Mouse (Mus musculus): ENCODE measurements around the gene Mark2. TPM values are rescaled to one million over a fixed set of nuclear protein-coding genes. Genes with fewer than 3 reads are reported as not detected.

Mark2 gene
- polyA plus RNA-seq, 1 experiment from 2014 or later = 40.5 TPM

GRCm38 (mm10) chr19:7266421-7266831 is 75.2 kb downstream of the Mark2 start:
- WGBS = 46% methylated on average over 4 of the region's 4 CpGs
- H3K9ac ChIP-seq (ENCODE audit: low read depth, low read length) = 0 out of 2 replicates have a peak overlapping the region, but pooled peaks have one; percentile 45
- peaks cover 53% of the 10 kb centered on the region for H3K4me1 ChIP-seq (ENCODE audit: control insufficient read depth, insufficient read depth, low read depth, low read length)
- no peak overlapping the region for H3K4me2 ChIP-seq (ENCODE audit: low read length)
- 0 out of 2 replicates have a peak, but pooled peaks cover 2% of the 10 kb centered on the region for H3K36me3 ChIP-seq (ENCODE audit: control insufficient read depth, insufficient read depth, low read length)
- H3K27ac ChIP-seq (ENCODE audit: low read depth, low read length) = peak overlapping the region; percentile 93
- ATAC-seq = no peak
- H3K4me3 ChIP-seq (ENCODE audit: low read length) = no peak overlapping the region
- H3K9me3 ChIP-seq (ENCODE audit: control insufficient read depth, low read length) = peaks cover 2% of the 10 kb centered on the region; the same call in 1 of the 2 replicates
- no peaks in the 10 kb centered on the region for H3K27me3 ChIP-seq (replicated peaks; ENCODE audit: control insufficient read depth, insufficient read depth, low read length)

- Histone ChIP-seq H3K4me2 (ENCODE audit: low read length) (no peak overlapping the region), H3K4me1 (ENCODE audit: control insufficient read depth, insufficient read depth, low read depth, low read length) (peaks cover 50% of the 10 kb centered on the region), H3K36me3 (ENCODE audit: control insufficient read depth, insufficient read depth, low read length) (no peaks in the 10 kb centered on the region)
Observed at GRCm38 (mm10) chr19:7265478-7266191, 76.0 kb downstream of the Mark2 start.

GRCm38 (mm10) chr19:7264766-7265331 is 76.8 kb downstream of the Mark2 start:
- Histone ChIP-seq H3K9me3 (ENCODE audit: control insufficient read depth, low read length) (peaks cover 2% of the 10 kb centered on the region; the same call in 1 of the 2 replicates), H3K4me3 (ENCODE audit: low read length) (no peak overlapping the region), H3K27me3 (replicated peaks; ENCODE audit: control insufficient read depth, insufficient read depth, low read length) (no peaks in the 10 kb centered on the region), H3K9ac (ENCODE audit: low read depth, low read length) (no peak overlapping the region), H3K27ac (ENCODE audit: low read depth, low read length) (peak overlapping the region; percentile 93), H3K4me1 (ENCODE audit: control insufficient read depth, insufficient read depth, low read depth, low read length) (peaks cover 42% of the 10 kb centered on the region), H3K4me2 (ENCODE audit: low read length) (no peak overlapping the region), H3K36me3 (ENCODE audit: control insufficient read depth, insufficient read depth, low read length) (no peaks in the 10 kb centered on the region)
- 11% methylated on average over 5 of the region's 6 CpGs for WGBS
- ATAC-seq = peak; percentile 3; the same call in 1 of the 2 replicates

More at GRCm38 (mm10) chr19:7265478-7266191, 76.0 kb downstream of the Mark2 start:
- 12% methylated on average over 9 of the region's 14 CpGs for WGBS
- H3K27me3 ChIP-seq (replicated peaks; ENCODE audit: control insufficient read depth, insufficient read depth, low read length) = no peaks in the 10 kb centered on the region
- no peak overlapping the region for H3K4me3 ChIP-seq (ENCODE audit: low read length)
- H3K9me3 ChIP-seq (ENCODE audit: control insufficient read depth, low read length) = peaks cover 2% of the 10 kb centered on the region; the same call in 1 of the 2 replicates
- peak overlapping the region; percentile 93 for H3K27ac ChIP-seq (ENCODE audit: low read depth, low read length)
- ATAC-seq = peak; percentile 17; the same call in 1 of the 2 replicates
- H3K9ac ChIP-seq (ENCODE audit: low read depth, low read length) = peak overlapping the region; percentile 45

GRCm38 (mm10) chr19:7264088-7264765 is 77.4 kb downstream of the Mark2 start:
- Histone ChIP-seq H3K9me3 (ENCODE audit: control insufficient read depth, low read length) (peaks cover 2% of the 10 kb centered on the region; the same call in 1 of the 2 replicates), H3K4me3 (ENCODE audit: low read length) (no peak overlapping the region), H3K27me3 (replicated peaks; ENCODE audit: control insufficient read depth, insufficient read depth, low read length) (no peaks in the 10 kb centered on the region), H3K36me3 (ENCODE audit: control insufficient read depth, insufficient read depth, low read length) (no peaks in the 10 kb centered on the region), H3K9ac (ENCODE audit: low read depth, low read length) (no peak overlapping the region), H3K4me1 (ENCODE audit: control insufficient read depth, insufficient read depth, low read depth, low read length) (peaks cover 36% of the 10 kb centered on the region), H3K27ac (ENCODE audit: low read depth, low read length) (peak overlapping the region; percentile 93), H3K4me2 (ENCODE audit: low read length) (no peak overlapping the region)
- no peak for ATAC-seq
- 18% methylated on average over 9 of the region's 9 CpGs for WGBS

GRCm38 (mm10) chr19:7262592-7262991 is 79.1 kb downstream of the Mark2 start:
- H3K9me3 ChIP-seq (ENCODE audit: control insufficient read depth, low read length) = peaks cover 2% of the 10 kb centered on the region; the same call in 1 of the 2 replicates
- no peaks in the 10 kb centered on the region for H3K36me3 ChIP-seq (ENCODE audit: control insufficient read depth, insufficient read depth, low read length)
- ATAC-seq = no peak
- no peak overlapping the region for H3K4me2 ChIP-seq (ENCODE audit: low read length)
- H3K9ac ChIP-seq (ENCODE audit: low read depth, low read length) = no peak overlapping the region
- no peak overlapping the region for H3K4me3 ChIP-seq (ENCODE audit: low read length)
- peaks cover 31% of the 10 kb centered on the region for H3K4me1 ChIP-seq (ENCODE audit: control insufficient read depth, insufficient read depth, low read depth, low read length)
- no peaks in the 10 kb centered on the region for H3K27me3 ChIP-seq (replicated peaks; ENCODE audit: control insufficient read depth, insufficient read depth, low read length)
- WGBS = 86% methylated on average over 1 of the region's 1 CpGs
- no peak overlapping the region for H3K27ac ChIP-seq (ENCODE audit: low read depth, low read length)

GRCm38 (mm10) chr19:7261964-7262363 is 79.7 kb downstream of the Mark2 start:
- H3K4me3 ChIP-seq (ENCODE audit: low read length) = no peak overlapping the region
- peaks cover 2% of the 10 kb centered on the region; the same call in 1 of the 2 replicates for H3K9me3 ChIP-seq (ENCODE audit: control insufficient read depth, low read length)
- H3K36me3 ChIP-seq (ENCODE audit: control insufficient read depth, insufficient read depth, low read length) = no peaks in the 10 kb centered on the region
- no peak for ATAC-seq
- no peaks in the 10 kb centered on the region for H3K27me3 ChIP-seq (replicated peaks; ENCODE audit: control insufficient read depth, insufficient read depth, low read length)
- 88% methylated on average over 3 of the region's 3 CpGs for WGBS
- no peak overlapping the region for H3K27ac ChIP-seq (ENCODE audit: low read depth, low read length)
- H3K9ac ChIP-seq (ENCODE audit: low read depth, low read length) = no peak overlapping the region
- H3K4me2 ChIP-seq (ENCODE audit: low read length) = no peak overlapping the region
- peaks cover 25% of the 10 kb centered on the region for H3K4me1 ChIP-seq (ENCODE audit: control insufficient read depth, insufficient read depth, low read depth, low read length)

- Histone ChIP-seq H3K4me2 (ENCODE audit: low read length) (no peak overlapping the region), H3K36me3 (ENCODE audit: control insufficient read depth, insufficient read depth, low read length) (no peaks in the 10 kb centered on the region), H3K27me3 (replicated peaks; ENCODE audit: control insufficient read depth, insufficient read depth, low read length) (no peaks in the 10 kb centered on the region), H3K27ac (ENCODE audit: low read depth, low read length) (no peak overlapping the region), H3K4me3 (ENCODE audit: low read length) (no peak overlapping the region), H3K9me3 (ENCODE audit: control insufficient read depth, low read length) (peaks cover 2% of the 10 kb centered on the region; the same call in 1 of the 2 replicates), H3K9ac (ENCODE audit: low read depth, low read length) (no peak overlapping the region), H3K4me1 (ENCODE audit: control insufficient read depth, insufficient read depth, low read depth, low read length) (peaks cover 23% of the 10 kb centered on the region)
- no peak for ATAC-seq
- WGBS = 72% methylated on average over 1 of the region's 1 CpGs
Observed at GRCm38 (mm10) chr19:7261476-7261875, 80.2 kb downstream of the Mark2 start.

GRCm38 (mm10) chr19:7257881-7258280 is 83.8 kb downstream of the Mark2 start:
- no peaks in the 10 kb centered on the region for H3K36me3 ChIP-seq (ENCODE audit: control insufficient read depth, insufficient read depth, low read length)
- H3K9me3 ChIP-seq (ENCODE audit: control insufficient read depth, low read length) = peaks cover 2% of the 10 kb centered on the region; the same call in 1 of the 2 replicates
- no peak overlapping the region for H3K27ac ChIP-seq (ENCODE audit: low read depth, low read length)
- no peak overlapping the region for H3K4me3 ChIP-seq (ENCODE audit: low read length)
- peak; percentile 76 for ATAC-seq
- no peaks in the 10 kb centered on the region for H3K4me1 ChIP-seq (ENCODE audit: control insufficient read depth, insufficient read depth, low read depth, low read length)
- no peaks in the 10 kb centered on the region for H3K27me3 ChIP-seq (replicated peaks; ENCODE audit: control insufficient read depth, insufficient read depth, low read length)
- 59% methylated on average over 5 of the region's 5 CpGs for WGBS
- no peak overlapping the region for H3K9ac ChIP-seq (ENCODE audit: low read depth, low read length)
- no peak overlapping the region for H3K4me2 ChIP-seq (ENCODE audit: low read length)

- Histone ChIP-seq H3K27ac (ENCODE audit: low read depth, low read length) (no peak overlapping the region), H3K4me3 (ENCODE audit: low read length) (no peak overlapping the region), H3K4me2 (ENCODE audit: low read length) (no peak overlapping the region), H3K9me3 (ENCODE audit: control insufficient read depth, low read length) (no peaks in the 10 kb centered on the region), H3K4me1 (ENCODE audit: control insufficient read depth, insufficient read depth, low read depth, low read length) (no peaks in the 10 kb centered on the region), H3K9ac (ENCODE audit: low read depth, low read length) (no peak overlapping the region), H3K36me3 (ENCODE audit: control insufficient read depth, insufficient read depth, low read length) (no peaks in the 10 kb centered on the region), H3K27me3 (replicated peaks; ENCODE audit: control insufficient read depth, insufficient read depth, low read length) (no peaks in the 10 kb centered on the region)
- no peak for ATAC-seq
- WGBS = 87% methylated on average over 3 of the region's 3 CpGs
Observed at GRCm38 (mm10) chr19:7246021-7246420, 95.6 kb downstream of the Mark2 start.

Data from hindbrain, embryonic 16.5 days (tissue).